Mouse (Mus musculus): ENCODE results near the gene Lrp5.

Gene Lrp5

DNA sequence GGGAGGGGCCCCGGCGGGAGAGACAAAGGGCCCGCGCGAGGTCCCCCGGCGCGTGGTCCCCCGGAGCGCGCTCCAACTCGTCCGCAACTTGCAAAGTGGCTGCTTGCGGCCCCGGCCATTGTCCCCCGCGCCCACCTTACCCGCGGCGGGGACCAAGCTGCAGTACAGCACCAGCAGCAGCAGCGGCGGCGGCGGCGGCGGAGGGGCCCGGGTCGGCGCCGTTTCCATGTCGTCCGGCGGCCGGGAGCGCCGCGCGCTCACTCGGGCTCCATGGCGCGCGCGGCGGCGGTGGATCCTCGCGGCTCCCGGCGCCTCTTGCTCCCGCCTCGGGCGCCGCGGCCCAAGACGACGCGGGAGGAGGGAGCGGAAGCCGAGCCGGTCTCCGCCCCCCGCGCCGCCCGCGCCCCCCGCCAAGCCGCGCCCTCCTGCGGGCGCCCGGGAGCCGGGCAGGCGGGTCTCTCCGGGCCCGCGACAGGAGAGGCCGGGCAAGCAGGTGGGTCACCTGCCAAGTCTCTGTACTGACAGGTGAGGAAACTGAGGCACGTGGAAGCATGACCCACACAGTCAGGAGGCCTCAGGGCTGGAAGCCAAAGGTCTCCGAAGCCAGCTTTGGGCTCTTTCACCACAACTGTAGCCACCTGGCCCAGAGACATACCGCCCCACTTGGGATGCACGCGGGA lies at the start of gene Lrp5:
Gene Lrp5, minus strand, starts transcription at position 350 of the 680 bp plus-strand sequence.
- no peak for DNase-seq (ENCODE audit: low read depth in 1 of 2, low spot score in 2 of 2)

DNA sequence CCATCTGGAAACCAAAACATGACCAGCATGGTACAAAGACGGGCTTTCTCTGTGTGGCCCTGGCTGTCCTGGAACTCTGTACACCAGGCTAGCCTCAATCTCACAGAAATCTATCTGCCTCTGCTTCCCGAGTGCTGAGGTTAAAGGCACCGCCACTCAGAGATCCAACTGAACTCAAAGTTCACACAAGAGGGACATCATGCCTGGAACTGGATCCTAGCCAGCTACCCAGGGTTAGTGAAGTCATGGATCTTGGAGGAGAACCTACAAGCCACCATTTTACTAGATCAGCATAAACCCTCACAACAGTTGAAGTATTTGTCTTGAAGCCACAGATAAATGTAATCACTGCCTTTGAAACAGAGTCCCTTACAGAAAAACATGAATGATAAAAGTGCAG lies 49.6 kb upstream of the Lrp5 start:
- DNase-seq (ENCODE audit: low read depth in 1 of 2, low spot score in 2 of 2), result no peak

DNA sequence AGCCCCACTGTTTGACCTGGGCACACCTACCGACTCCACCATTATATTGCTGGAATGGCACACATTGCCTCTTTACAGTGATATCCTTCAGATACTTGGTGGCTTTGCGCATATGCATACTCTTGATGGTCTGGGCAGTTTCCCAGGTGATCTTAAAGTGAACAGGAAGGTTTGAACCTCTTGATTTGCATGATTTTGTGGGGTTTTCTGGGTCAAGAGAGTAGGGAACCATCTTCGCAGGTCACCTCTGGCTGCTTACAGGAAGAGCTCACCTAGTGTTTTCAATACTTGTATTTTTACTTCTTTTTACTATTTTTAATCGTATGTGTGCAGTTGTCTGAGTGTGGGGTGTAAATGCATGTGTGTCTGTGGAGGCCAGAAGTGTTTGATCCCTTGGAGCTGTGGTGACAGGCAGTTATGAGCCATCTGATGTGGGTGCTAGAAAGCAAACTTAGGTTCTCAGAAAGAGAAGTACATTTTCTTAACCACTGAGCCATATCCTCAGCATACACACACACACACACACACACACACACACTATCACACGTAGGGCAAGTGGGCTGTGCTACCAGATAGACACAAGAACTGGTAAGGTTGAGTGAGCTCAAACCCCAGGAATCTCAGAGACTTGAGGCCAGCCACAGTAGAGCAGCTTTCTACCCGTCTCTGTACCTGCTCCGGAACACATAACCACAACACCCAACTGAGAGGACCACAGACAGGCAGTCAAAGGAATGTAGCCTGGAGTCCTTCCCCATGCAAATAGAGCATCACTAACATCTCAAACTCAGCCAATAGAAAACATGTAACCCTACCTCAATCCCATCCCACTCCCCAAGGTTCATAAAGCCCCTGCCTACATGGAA lies 44.6 kb upstream of the Lrp5 start:
- DNase-seq (ENCODE audit: low read depth in 1 of 2, low spot score in 2 of 2), result no peak

DNA sequence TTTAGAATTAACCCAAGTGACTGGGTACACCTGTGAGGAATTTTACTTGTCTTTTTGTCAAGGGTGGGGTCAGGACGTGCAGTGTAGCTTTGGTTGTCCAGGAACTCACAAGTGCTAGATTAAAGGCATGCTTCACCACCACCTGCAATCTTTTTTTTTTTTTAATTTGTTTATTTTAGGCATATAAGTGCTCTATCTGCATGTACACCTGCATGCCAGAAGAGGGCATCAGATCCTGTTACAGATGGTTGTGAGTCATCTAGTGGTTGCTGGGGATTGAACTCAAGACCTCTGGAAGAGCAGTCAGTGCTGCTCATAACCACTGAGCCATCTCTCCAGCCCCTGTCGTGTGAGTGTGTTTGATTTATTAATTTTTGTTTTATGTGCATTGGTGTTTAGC lies 42.5 kb upstream of the Lrp5 start:
- DNase-seq (ENCODE audit: low read depth in 1 of 2, low spot score in 2 of 2), result no peak

DNA sequence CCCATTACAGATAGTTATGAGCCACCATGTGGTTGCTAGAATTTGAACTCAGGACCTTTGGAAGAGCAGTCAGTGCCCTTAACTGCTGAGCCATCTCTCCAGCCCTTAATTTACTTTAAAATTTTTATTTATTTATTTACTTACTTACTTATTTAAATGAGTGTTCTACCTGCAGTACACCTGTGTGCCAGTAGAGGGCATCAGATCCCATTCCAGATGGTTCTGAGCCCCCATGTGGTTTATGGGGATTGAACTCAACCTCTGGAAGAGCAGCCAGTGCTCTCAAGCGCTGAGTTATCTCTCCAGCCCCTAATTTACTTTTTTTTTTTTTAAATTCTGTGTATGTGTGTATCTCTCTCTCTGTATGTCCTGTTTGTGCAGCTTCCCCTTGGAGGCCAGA lies 38.4 kb upstream of the Lrp5 start:
- peak; percentile 16 to 54 for DNase-seq (ENCODE audit: low read depth in 1 of 2, low spot score in 2 of 2)

DNA sequence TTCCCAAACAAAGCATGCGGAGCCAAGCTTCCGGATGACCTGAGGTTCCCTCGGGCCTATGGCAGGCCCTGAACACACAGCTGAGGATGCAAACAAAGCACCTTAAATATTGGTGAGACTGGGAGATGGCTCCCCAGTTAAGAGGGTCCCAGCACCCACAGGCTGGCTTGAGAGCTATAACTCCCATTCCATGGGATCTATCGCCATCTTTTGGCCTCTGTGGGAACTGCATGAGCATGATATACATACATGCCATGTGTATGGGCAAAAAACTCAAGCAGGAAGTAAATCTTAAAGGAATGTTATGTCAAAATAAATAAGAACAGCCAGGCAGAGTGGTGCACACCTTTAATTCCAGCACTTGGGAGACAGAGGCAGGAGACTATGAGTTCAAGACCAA lies 37.5 kb upstream of the Lrp5 start:
- peak; percentile 20 to 29 for DNase-seq (ENCODE audit: low read depth in 1 of 2, low spot score in 2 of 2)

DNA sequence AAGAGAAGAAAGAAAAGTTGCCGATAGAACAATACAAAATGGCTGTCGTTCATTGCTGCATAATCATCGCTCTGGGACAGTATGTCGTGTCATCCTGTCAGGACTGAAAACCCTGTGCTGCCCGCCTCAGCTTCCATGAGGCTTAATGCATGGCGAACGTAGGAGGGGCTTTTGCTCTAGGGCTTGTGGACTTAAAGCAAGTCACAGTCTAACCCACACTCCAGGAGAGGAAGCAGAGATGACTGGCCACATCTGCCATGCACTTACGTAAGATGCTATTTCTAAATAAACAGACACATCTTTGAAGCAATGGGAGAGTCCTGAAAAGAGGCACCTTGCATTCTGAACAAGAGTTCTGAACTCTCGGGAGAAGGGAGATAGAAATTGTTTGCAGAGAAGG lies 36.8 kb upstream of the Lrp5 start:
- no peak for DNase-seq (ENCODE audit: low read depth in 1 of 2, low spot score in 2 of 2)

DNA sequence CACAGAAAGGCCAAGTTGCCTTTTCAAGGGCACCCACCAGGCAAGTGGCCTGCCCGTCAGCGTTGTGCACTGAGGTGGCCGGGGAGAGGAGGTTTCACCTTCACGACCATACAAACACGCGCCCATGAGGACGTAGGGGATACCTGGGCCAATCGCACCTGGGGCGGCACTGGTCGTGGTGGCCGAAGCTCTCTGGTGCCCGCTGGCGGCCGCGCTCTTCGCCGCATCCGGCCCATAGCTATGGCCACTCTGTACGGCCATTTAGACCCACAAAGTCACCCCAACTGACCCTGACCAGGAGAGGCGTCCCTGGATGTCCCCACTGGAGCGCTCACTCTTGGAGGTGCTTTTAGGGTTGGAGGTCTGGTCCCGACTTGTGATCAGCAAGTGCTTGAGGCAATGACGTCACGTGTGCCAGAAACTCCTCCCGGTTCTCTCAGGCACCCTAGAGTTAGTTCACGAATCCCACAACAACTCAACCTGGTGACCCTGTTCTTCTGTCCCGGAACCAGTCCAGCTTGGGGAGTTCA lies 33.1 kb upstream of the Lrp5 start:
- peak in 1 of 2 experiments; percentile 38 for DNase-seq (ENCODE audit: low read depth in 1 of 2, low spot score in 2 of 2)

DNA sequence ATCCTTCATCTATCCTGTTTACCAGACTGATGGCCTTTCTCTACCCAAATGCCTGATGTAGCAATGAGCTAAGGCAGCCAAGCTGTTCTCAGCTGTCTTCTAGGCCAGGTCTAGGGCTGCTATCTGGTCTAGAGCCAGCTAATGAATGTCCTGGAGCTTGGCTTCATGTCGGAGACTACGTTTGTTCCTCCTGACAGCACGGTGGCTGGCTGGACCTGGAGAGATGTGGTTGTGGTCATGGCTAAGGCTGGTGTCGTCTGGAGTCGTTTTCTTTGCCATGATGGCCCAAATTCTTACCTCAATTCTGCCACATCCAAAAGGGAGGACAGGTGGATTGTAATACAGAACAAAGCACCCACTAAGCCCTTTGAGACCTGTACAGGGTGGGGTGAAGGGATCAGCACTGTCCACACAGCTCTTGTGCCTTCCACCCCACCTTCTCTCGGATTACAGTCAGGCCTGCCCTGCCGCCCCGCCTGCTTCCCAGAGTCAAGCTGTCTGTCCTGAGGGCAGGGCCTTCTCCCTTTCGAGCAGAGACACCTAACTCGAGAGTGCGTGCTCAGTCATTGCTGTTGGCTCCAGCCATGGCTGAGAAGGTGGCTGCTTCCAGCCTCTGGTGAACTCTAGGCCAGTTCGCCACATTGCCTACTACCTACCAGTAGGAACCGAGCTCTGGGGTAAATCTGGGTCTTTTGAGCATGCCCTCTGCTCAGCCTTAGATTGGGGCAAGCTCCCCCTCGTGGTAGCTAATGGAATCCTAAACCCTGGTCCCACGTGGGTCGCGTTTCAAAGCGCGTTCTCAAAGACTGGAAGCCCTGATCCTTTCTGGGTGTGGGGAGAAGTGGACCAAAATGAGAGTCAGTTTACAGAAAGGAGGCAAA lies 32.4 kb upstream of the Lrp5 start:
- DNase-seq (ENCODE audit: low read depth in 1 of 2, low spot score in 2 of 2), result peak; percentile 42 to 65

DNA sequence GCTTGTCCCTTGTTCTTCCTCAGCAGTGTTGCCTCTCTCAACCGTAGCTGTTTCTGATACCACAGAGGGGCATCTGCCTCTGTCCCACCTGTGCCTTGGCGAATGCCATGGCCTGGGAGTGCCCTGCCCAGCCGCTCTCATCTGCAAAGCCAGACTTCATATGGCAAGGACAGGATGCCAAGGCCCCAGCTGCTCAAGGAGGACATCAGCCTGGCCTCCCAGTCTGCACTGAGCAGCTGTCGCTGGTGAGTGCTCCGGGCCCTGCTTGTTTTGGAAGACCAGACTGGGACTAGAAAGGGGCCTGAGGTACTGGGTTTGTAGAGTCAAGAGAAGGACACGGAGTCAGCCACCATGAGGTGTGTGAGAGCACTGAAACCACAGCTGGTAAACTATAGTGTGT lies 28.0 kb upstream of the Lrp5 start:
- no peak for DNase-seq (ENCODE audit: low read depth in 1 of 2, low spot score in 2 of 2)

DNA sequence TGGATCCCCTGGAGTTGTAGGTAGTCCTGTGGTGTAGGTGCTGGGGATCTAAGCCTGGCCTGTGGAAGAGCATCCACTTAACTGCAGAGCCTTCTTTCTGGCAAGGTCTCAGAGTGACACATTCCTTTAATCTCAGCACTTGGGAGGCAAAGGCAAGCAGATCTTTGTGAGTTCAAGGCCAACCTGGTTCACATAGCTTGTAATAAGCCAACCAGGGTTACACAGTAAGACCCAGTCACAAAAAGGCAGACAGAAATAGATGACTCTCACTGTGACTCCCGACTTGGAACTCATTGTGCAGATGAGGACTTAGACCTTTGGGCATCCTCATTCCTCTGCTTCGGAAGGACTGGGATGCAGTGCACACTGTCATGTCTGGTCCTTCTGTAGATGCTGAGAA lies 24.1 kb upstream of the Lrp5 start:
- no peak for DNase-seq (ENCODE audit: low read depth in 1 of 2, low spot score in 2 of 2)

DNA sequence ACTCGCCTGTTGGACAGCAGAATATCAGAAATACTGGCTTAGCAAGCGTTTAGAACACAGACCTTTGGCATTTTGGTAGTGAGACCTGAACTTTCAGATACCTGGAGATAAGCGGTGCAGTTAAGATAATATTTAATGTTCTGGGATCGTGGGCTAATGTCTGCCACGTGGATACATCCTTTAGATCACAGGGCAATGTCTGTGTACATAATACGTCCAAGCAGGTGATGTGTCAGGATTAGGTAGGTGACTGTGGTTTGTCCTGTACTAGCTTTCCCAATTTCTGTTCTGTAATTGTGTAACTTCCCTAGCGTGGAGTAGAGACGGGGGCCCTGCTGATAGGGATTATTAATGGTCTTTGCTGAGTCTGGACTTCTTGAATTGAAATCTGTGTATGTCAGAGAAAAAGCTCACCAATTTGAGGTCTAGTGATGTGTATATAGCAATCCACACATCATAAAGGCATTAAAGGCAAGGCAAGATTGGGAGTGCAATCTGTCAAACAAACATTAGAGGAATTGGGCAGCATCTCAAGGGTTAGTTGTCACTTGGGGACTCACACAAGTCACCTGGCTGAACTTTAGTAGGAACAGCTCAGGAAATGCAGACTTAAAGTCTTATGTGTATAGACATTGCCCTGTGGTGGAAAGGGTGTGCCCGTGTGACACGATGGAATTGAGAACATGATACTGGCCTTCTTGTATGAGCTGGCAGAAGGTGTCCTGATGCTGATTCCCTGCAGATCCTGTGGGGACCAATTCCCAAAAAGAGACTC lies 22.8 kb upstream of the Lrp5 start:
- no peak for DNase-seq (ENCODE audit: low read depth in 1 of 2, low spot score in 2 of 2)

DNA sequence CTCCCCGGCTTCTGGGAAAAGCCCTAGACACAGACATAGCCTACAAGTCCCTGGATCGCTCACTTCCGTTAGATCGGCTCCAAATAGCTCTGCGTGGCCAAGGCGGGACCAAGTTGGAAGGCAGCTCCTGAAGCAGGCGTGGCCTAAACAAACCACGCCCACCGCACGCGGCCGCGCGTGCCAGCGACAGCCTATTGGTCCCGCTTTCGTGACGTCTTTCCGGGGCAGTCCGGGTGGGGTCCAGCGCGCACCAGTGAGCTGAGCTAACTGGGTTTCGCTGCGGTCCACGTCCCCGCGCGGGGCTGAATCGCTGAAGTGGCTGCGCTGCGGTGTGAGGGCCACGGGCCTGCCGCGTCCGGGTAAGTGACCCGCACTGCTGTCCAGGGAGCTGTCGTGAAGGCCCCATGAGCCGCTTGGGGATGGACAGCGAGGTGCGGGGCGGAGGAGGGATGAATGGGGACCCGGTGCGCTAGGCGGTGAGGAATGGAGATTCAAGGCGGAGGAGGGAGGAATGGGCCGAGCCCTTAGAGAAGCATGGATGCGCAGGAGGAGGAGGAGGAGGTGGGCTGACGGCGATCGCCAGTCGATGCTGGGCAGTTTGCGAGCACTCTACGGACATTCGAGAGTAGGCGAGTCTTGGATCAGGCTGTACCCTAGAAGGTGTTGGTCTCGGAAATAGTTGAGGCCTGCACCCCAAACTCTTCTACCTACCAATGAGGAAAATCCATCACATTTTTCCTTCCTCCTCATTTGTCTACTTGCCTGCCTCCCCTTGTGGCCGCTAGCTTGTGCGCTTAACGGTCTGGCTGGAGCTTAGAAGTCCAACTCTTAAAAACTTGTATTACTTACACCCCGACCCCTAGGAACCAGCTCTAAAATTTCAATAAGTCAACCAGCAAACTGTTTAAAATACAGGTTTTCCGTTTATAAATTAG lies 22.0 kb upstream of the Lrp5 start, which contains the start of gene 1810055G02Rik:
Gene 1810055G02Rik, plus strand, starts transcription at position 216 of the 935 bp plus-strand sequence.
- DNase-seq (ENCODE audit: low read depth in 1 of 2, low spot score in 2 of 2), result peak; percentile 89 to 97

DNA sequence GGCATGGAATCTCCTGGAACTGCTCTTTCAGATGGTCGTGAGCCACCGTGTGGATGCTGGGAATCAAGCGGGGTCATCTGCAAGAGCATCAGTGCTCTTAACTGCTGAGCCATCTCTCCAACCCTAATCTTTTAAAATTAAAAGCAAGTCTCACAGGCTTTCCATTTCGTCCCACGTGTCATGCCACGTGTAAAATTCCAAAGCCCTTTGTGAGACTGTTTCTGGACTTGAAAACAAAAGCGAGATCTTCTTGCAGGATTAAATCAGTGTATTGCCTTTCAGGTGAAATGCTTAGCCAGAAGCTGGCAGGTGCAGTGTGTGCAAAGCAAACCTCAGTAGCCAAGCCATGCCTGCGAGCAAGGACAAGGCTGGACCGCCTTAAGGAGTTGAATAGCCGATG lies 21.2 kb upstream of the Lrp5 start:
- no peak for DNase-seq (ENCODE audit: low read depth in 1 of 2, low spot score in 2 of 2)

DNA sequence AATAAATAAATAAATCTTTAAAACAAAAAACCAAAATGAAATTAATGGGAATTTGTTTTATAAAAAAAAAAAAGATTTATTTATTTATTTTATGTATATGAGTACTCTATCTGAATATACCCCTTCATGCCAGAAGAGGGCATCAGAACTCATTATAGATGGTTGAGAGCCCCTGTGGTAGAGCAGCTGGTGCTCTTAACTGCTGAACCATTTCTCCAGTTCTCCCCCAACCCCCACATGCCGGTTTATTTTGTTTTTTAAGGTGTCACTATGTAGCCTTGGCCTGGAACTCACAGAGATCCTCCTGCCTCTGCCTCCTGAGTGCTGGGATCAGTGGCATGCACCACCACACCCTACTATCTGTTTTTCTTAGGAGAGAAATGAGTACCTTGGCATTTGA lies 19.9 kb upstream of the Lrp5 start:
- no peak for DNase-seq (ENCODE audit: low read depth in 1 of 2, low spot score in 2 of 2)

DNA sequence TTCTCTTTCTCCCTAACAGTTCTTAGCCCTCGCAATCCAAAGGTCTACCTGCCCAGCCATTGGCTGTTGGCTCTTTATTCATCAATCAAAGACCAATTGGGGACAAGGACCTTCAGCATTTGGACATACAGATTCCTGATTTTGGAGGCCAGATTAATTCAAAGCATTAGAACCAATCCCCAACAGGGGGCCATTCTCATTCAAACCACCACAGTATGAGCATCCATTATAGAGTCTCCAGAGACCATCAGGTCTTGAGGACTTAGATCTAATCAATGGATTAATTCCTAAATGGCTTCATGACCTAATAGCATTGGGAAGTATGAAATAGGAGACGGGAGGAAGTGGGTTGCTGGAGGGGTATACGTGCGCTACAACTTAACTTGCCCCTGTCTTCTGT lies 16.1 kb upstream of the Lrp5 start:
- DNase-seq (ENCODE audit: low read depth in 1 of 2, low spot score in 2 of 2), result no peak

DNA sequence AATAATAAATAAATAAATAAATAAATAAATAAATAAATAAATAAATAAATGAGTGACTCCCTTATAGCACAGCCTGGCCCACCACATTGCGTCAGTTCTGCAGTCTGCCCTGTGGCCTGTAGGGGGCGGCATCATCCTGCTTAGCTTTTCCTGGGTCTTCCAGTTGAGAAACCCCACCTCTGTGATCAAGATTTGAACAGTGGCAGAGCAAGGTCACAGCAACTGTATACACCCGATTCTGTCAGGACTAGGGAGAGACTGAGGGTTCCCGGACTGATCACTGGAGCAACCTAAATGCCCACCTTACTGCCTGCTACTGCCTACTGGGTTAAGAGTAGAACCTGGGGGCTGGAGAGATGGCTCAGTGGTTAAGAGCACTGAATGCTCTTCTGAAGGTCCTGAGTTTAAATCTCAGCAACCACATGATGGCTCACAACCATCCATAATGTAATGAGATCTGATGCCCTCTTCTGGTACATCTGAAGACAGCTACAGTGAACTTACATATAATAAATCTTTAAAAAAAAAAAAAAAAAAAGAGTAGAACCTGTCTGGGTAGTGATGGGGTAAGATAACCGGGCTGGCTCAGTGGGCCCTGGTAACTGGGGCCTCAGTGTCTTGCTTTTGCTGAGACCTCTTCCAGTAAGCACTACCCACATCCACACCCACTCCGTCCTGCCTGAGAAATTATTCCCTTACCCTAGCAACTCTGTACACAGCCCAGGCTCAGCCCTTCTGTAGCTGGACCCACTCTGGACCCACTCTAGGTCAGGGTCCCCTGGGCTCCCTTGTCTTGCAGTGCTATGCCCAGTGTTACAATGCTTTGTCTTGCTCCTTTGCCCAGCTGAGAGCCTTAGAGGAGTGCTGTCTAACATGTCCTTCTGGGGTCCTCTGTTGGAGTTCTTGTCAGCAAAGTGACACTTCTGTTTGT lies 13.4 kb upstream of the Lrp5 start:
- DNase-seq (ENCODE audit: low read depth in 1 of 2, low spot score in 2 of 2), result peak; percentile 51 to 75

DNA sequence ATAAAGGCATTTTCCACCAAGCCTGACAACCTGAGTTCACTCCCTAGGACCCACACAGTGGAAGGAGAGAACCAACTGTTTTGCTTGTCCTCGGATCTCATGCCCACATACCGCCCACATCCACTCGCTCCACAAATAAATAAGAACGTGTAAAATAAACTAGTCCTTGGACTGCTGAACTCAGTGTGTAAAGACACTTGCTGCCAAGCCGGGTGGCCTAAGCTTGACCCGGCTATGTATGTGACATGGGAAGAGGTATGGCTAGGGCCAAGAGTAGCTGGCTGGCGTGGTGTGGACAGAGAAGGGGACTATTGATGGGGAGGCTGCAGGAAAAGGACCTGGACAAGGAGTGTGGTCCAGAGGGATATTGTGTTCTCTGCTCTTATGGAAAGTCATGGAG lies 11.7 kb upstream of the Lrp5 start:
- no peak for DNase-seq (ENCODE audit: low read depth in 1 of 2, low spot score in 2 of 2)

All from monocyte, adult 2 months (primary cell).